Mouse (Mus musculus) bone marrow, adult 2 months (tissue): Measurements from ENCODE around the gene Gpat3.

ENCODE experiments used
- CTCF ChIP-seq: fragments of 200-500 bp; IDR thresholded peaks from 2 replicates; pipeline ENCODE4 v1.5.1; 2011; ENCODE audit warnings: low read length, control low read depth; ENCODE audit not compliant: control insufficient read depth, insufficient read depth
- POLR2A ChIP-seq: fragments of 200-500 bp; IDR thresholded peaks from 2 replicates; pipeline ENCODE4 v1.6.1; 2011; ENCODE audit warnings: low read depth, mild to moderate bottlenecking, control low read depth, low read length, borderline replicate concordance; ENCODE audit not compliant: control insufficient read depth

- TF ChIP-seq CTCF (peak; percentile 35; the same call in 1 of the 2 replicates), POLR2A (no peak)
Measured at GRCm38 (mm10) chr5:100825975-100826374, 19.5 kb upstream of the Gpat3 start.
